Mouse (Mus musculus): Measurements from ENCODE around the gene Zfp775. TPM values are rescaled to one million over a fixed set of nuclear protein-coding genes. Genes with fewer than 3 reads are reported as not detected.

The Zfp775 gene
- polyA plus RNA-seq, 1 experiment from 2014 or later, result 7.4 TPM

DNA sequence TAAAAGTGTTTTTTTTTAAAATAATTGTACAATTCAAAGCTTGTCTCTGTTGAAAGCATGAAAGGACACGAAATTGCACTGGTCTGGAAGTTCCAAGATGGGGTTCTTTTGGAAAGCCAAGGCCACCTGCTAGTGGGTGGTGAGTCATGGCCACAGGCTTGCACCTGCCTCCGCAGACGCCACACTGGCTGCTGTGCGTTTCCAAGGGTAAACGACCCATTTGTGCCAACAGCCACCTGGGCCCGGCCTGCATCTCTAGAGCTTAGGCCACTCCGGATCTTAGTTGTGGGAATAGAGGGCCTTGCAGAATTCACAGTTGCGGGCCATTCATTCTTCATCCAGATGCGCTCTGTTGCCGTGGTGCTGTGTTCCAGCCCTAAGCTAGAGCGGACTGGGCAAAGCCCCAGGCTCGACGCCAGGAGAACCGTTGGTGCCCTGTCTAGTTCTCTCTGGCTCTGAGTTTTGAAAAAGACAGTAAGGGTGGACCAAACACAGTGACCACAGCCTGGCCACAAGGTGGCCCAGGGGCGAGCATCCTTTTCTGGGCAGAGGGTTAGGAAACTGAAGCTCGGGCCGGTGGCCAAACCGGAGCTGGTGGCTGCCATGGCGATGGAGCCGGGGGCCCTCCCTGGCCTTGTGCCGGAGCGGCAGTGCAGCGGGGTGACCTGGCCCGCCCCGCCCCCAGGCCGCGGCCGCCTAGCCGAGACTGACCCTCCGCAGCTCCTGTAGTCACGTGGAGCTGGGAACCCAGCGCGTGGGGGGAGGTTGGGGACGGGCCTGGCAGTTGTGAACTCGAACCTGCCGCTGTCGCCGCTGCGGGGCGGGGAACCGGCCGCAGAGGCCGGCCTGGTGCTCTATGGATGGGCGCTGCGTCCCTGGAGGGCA, 8.5 kb upstream of the Zfp775 start, which contains the start of the genes Repin1 and Gm44965:
TSS of gene Repin1 (plus strand) at position 726 of the 885 bp plus-strand sequence.
TSS of gene Gm44965 (plus strand) at position 784 of the 885 bp plus-strand sequence.
- Histone ChIP-seq H3K4me3 (ENCODE audit: low read depth, low read length) (peak within 1 kb of the TSS; percentile 84), H3K27me3 (ENCODE audit: control insufficient read depth, insufficient read depth, low read length) (no peaks in the 10 kb centered on the region), H3K9ac (replicated peaks; ENCODE audit: low read length) (peak within 1 kb of the TSS; percentile 88), H3K36me3 (replicated peaks; ENCODE audit: control insufficient read depth, insufficient read depth, low read depth, low read length) (peaks cover 21% of the 10 kb centered on the region), H3K4me1 (ENCODE audit: control insufficient read depth, insufficient read depth, low read length) (peaks cover 2% of the 10 kb centered on the region; the same call in 1 of the 2 replicates), H3K9me3 (replicated peaks; ENCODE audit: control insufficient read depth, low read length) (peaks cover 14% of the 10 kb centered on the region), H3K4me2 (ENCODE audit: low read depth, low read length) (peak within 1 kb of the TSS; percentile 78), H3K27ac (replicated peaks; ENCODE audit: low read depth, low read length) (peak within 1 kb of the TSS; percentile 78)
- peak; percentile 91 for DNase-seq (ENCODE audit: low spot score)
- ATAC-seq (replicated peaks; ENCODE audit: insufficient number of reproducible peaks, low FRiP score, low TSS enrichment, low read depth), result peak; percentile 89
- 7% methylated on average over 42 of the region's 45 CpGs for WGBS

DNA sequence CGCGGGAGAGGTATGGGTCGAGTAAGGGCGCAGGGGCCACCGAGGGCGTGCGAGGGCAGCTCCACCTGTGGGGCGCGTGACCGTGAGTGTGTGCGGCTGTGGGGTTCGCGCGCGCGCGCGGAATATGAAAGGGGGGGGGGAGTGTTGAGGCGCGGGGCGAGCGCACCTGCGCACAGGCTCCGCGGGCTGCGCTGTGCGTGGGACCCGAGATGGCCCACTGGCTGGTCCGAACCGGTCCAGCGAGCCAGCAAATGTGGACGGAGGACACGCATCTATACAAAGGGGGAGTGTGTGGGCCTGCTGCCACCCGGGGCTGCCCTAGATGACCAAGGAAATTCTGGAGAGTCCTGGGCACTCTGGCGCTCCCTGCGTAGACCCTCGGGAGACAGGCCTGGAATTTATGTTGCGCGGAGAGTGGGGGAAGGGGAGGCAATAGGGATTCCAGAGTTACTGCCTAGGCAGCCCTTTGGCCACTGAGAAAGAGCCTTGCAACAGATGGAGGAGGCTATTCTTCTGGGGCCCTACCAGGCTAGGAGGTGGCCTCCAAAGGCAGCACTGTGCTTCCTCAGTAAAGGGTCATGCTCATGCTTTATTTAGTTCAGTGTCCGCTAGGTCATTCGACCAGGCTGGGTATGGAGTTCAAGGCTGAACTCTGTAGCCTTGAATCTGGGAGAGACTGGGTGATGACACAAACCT, 7.7 kb upstream of the Zfp775 start:
- peaks cover 2% of the 10 kb centered on the region; the same call in 1 of the 2 replicates for H3K4me1 ChIP-seq (ENCODE audit: control insufficient read depth, insufficient read depth, low read length)
- peaks cover 23% of the 10 kb centered on the region for H3K36me3 ChIP-seq (replicated peaks; ENCODE audit: control insufficient read depth, insufficient read depth, low read depth, low read length)
- H3K27ac ChIP-seq (replicated peaks; ENCODE audit: low read depth, low read length), result peak overlapping the region; percentile 78
- H3K27me3 ChIP-seq (ENCODE audit: control insufficient read depth, insufficient read depth, low read length), result no peaks in the 10 kb centered on the region
- H3K4me2 ChIP-seq (ENCODE audit: low read depth, low read length), result peak overlapping the region; percentile 78
- H3K4me3 ChIP-seq (ENCODE audit: low read depth, low read length), result peak overlapping the region; percentile 84
- peak; percentile 65 for DNase-seq (ENCODE audit: low spot score)
- WGBS, result 1% methylated on average over 35 of the region's 41 CpGs
- ATAC-seq (replicated peaks; ENCODE audit: insufficient number of reproducible peaks, low FRiP score, low TSS enrichment, low read depth), result peak; percentile 72
- peak overlapping the region; percentile 88 for H3K9ac ChIP-seq (replicated peaks; ENCODE audit: low read length)
- H3K9me3 ChIP-seq (replicated peaks; ENCODE audit: control insufficient read depth, low read length), result peaks cover 14% of the 10 kb centered on the region

DNA sequence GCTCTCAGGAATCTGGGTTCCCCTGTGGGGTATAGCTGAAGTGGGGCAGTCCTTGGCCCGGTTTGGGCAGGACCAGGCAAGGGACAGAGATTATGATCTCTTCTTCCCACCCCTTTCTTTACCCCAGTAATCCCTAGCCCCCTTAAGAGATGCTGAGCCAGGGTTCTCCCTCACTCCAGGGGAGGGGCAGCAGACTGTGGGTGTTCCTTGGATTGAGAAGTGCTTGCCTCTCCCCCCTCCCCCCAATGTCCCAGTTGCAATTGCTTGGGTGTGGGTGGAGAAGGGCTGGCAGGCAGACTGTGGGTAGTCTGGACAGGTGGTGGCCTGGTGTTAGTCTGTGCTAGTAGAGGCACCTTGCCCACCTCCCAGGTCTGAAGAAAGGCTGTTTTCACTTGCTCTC, 6.6 kb upstream of the Zfp775 start:
- DNase-seq (ENCODE audit: low spot score), result no peak
- Histone ChIP-seq H3K9ac (replicated peaks; ENCODE audit: low read length) (no peak overlapping the region; the same call in 1 of the 2 replicates), H3K27ac (replicated peaks; ENCODE audit: low read depth, low read length) (no peak overlapping the region), H3K27me3 (ENCODE audit: control insufficient read depth, insufficient read depth, low read length) (no peaks in the 10 kb centered on the region), H3K4me1 (ENCODE audit: control insufficient read depth, insufficient read depth, low read length) (peaks cover 2% of the 10 kb centered on the region; the same call in 1 of the 2 replicates), H3K9me3 (replicated peaks; ENCODE audit: control insufficient read depth, low read length) (peaks cover 14% of the 10 kb centered on the region), H3K4me2 (ENCODE audit: low read depth, low read length) (peak overlapping the region; percentile 78; the same call in 1 of the 2 replicates), H3K36me3 (replicated peaks; ENCODE audit: control insufficient read depth, insufficient read depth, low read depth, low read length) (peaks cover 23% of the 10 kb centered on the region), H3K4me3 (ENCODE audit: low read depth, low read length) (no peak overlapping the region)
- no peak for ATAC-seq (replicated peaks; ENCODE audit: insufficient number of reproducible peaks, low FRiP score, low TSS enrichment, low read depth)
- WGBS, result 40% methylated on average over 1 of the region's 1 CpGs

DNA sequence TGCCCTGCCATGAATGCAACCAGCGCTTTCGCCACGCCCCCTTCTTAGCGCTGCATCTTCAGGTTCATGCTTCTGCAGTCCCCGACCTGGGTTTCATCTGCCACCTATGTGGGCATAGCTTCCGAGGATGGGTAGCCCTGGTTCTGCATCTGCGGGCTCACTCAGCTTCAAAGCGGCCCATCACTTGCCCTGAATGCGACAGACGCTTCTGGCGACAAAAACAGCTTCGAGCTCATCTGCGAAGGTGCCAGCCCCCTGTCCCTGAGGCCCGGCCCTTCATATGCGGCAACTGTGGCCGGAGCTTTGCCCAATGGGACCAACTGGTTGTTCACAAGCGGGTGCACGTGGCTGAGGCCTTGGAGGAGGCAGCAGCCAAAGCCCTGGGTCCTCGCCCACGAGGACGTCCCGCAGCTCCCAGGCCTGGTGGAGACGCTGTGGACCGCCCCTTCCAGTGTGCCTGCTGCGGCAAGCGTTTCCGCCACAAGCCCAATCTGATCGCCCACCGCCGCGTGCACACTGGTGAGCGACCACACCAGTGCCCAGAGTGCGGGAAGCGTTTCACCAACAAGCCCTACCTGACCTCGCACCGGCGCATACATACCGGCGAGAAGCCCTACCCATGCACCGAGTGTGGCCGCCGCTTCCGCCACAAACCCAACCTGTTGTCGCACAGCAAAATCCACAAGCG, 5.2 kb upstream of the Zfp775 start:
- H3K9me3 ChIP-seq (replicated peaks; ENCODE audit: control insufficient read depth, low read length), result peaks cover 14% of the 10 kb centered on the region
- WGBS, result 95% methylated on average over 45 of the region's 45 CpGs
- ATAC-seq (replicated peaks; ENCODE audit: insufficient number of reproducible peaks, low FRiP score, low TSS enrichment, low read depth) (no peak), DNase-seq (ENCODE audit: low spot score) (no peak)
- peaks cover 23% of the 10 kb centered on the region for H3K36me3 ChIP-seq (replicated peaks; ENCODE audit: control insufficient read depth, insufficient read depth, low read depth, low read length)
- no peak overlapping the region for H3K27ac ChIP-seq (replicated peaks; ENCODE audit: low read depth, low read length)
- H3K9ac ChIP-seq (replicated peaks; ENCODE audit: low read length), result no peak overlapping the region
- no peak overlapping the region for H3K4me3 ChIP-seq (ENCODE audit: low read depth, low read length)
- H3K27me3 ChIP-seq (ENCODE audit: control insufficient read depth, insufficient read depth, low read length), result no peaks in the 10 kb centered on the region
- H3K4me1 ChIP-seq (ENCODE audit: control insufficient read depth, insufficient read depth, low read length), result peaks cover 2% of the 10 kb centered on the region; the same call in 1 of the 2 replicates
- no peak overlapping the region for H3K4me2 ChIP-seq (ENCODE audit: low read depth, low read length)

GRCm38 (mm10) chr6:48597233-48597625, 4.6 kb upstream of the Zfp775 start:
- H3K27ac ChIP-seq (replicated peaks; ENCODE audit: low read depth, low read length), result no peak overlapping the region
- peaks cover 2% of the 10 kb centered on the region; the same call in 1 of the 2 replicates for H3K4me1 ChIP-seq (ENCODE audit: control insufficient read depth, insufficient read depth, low read length)
- ATAC-seq (replicated peaks; ENCODE audit: insufficient number of reproducible peaks, low FRiP score, low TSS enrichment, low read depth), result no peak
- peaks cover 14% of the 10 kb centered on the region for H3K9me3 ChIP-seq (replicated peaks; ENCODE audit: control insufficient read depth, low read length)
- no peak overlapping the region for H3K4me2 ChIP-seq (ENCODE audit: low read depth, low read length)
- 96% methylated on average over 27 of the region's 27 CpGs for WGBS
- peaks cover 23% of the 10 kb centered on the region for H3K36me3 ChIP-seq (replicated peaks; ENCODE audit: control insufficient read depth, insufficient read depth, low read depth, low read length)
- no peaks in the 10 kb centered on the region for H3K27me3 ChIP-seq (ENCODE audit: control insufficient read depth, insufficient read depth, low read length)
- DNase-seq (ENCODE audit: low spot score), result no peak
- no peak overlapping the region for H3K4me3 ChIP-seq (ENCODE audit: low read depth, low read length)
- H3K9ac ChIP-seq (replicated peaks; ENCODE audit: low read length), result no peak overlapping the region

DNA sequence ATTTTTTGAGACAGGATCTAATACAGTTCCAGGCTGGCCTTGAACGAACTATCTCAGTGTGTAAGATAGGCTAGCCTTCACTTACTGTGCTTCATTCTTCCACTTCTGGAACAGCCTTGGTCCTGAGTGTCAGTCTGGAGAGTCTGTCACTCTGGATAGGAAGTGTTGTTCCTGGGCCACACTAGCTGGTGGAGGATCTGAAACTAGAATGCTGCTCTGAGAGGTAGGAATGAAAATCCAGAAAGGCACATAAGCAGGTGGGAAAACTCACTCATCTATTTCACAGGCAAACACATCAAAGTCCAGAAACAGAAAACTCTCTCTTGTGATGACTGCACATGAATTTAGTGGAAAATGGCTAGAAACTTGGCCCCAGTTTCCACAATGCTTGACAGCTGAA, 1.3 kb upstream of the Zfp775 start:
- Histone ChIP-seq H3K9me3 (replicated peaks; ENCODE audit: control insufficient read depth, low read length) (peaks cover 14% of the 10 kb centered on the region), H3K4me2 (ENCODE audit: low read depth, low read length) (no peak overlapping the region), H3K27ac (replicated peaks; ENCODE audit: low read depth, low read length) (no peak overlapping the region), H3K9ac (replicated peaks; ENCODE audit: low read length) (no peak overlapping the region), H3K4me3 (ENCODE audit: low read depth, low read length) (no peak overlapping the region), H3K27me3 (ENCODE audit: control insufficient read depth, insufficient read depth, low read length) (no peaks in the 10 kb centered on the region), H3K4me1 (ENCODE audit: control insufficient read depth, insufficient read depth, low read length) (no peaks in the 10 kb centered on the region), H3K36me3 (replicated peaks; ENCODE audit: control insufficient read depth, insufficient read depth, low read depth, low read length) (peaks cover 23% of the 10 kb centered on the region)
- ATAC-seq (replicated peaks; ENCODE audit: insufficient number of reproducible peaks, low FRiP score, low TSS enrichment, low read depth) (no peak), DNase-seq (ENCODE audit: low spot score) (no peak)
- 92% methylated on average over 1 of the region's 1 CpGs for WGBS

DNA sequence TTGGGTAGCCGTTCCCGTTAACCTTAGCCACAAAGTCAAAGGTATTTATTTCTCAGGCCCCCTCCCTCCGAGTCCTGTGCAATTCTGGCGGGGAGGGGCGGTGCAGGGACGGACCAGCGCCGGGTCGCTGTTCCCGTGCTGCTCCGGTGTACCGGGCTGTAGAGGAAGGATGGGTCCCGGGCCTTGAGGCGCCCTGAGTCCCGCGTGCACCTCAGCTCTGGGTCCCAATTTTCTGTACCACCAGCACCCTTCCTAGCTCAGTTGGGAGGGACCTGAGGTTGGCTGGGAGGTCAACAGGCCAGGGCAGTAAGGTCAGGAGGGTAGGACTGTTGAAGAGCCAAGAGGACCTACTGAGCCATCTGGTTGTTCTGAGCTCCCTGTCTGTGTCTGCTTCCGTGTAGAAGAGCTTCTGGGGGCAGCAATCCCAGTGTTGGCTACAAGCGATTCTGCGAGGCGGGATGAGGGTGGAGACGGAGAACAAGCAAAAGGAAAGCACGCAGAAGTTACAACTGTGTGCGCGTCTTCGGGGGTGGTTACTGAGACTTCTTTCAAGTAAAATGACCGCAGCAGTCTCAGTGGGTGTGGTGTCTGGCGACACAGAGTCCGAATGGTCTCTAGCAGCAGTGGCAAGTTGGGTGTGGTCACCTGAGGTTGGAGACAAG, 348 bp downstream of the Zfp775 start:
- peak; percentile 43 for DNase-seq (ENCODE audit: low spot score)
- H3K36me3 ChIP-seq (replicated peaks; ENCODE audit: control insufficient read depth, insufficient read depth, low read depth, low read length), result peaks cover 11% of the 10 kb centered on the region
- H3K9me3 ChIP-seq (replicated peaks; ENCODE audit: control insufficient read depth, low read length), result peaks cover 1% of the 10 kb centered on the region; the same call in 1 of the 2 replicates
- H3K9ac ChIP-seq (replicated peaks; ENCODE audit: low read length), result peak overlapping the region; percentile 85
- WGBS, result 2% methylated on average over 27 of the region's 28 CpGs
- no peaks in the 10 kb centered on the region for H3K27me3 ChIP-seq (ENCODE audit: control insufficient read depth, insufficient read depth, low read length)
- H3K4me3 ChIP-seq (ENCODE audit: low read depth, low read length), result peak overlapping the region; percentile 69
- H3K4me2 ChIP-seq (ENCODE audit: low read depth, low read length), result peak overlapping the region; percentile 67
- ATAC-seq (replicated peaks; ENCODE audit: insufficient number of reproducible peaks, low FRiP score, low TSS enrichment, low read depth), result peak; percentile 84
- peak overlapping the region; percentile 52; the same call in 1 of the 2 replicates for H3K27ac ChIP-seq (replicated peaks; ENCODE audit: low read depth, low read length)
- no peaks in the 10 kb centered on the region for H3K4me1 ChIP-seq (ENCODE audit: control insufficient read depth, insufficient read depth, low read length)

Data from embryonic facial prominence, embryonic 11.5 days (tissue).